Mouse (Mus musculus) layer of hippocampus, adult 18-20 months (tissue): ENCODE data around the gene Fgd1. TPM values are rescaled to one million over a fixed set of nuclear protein-coding genes. Genes with fewer than 3 reads are reported as not detected.

Source experiments
- DNase-seq, 2 experiments: peaks; one replicate each; pipeline ENCODE4 v3.0.0; 2022; ENCODE audit warnings: low spot score in 2 of 2
- total RNA-seq, 2 experiments: library from RNA; stranded (reverse); gene quantifications; 2 replicates each; pipeline ENCODE4 v1.2.3; 2021

The Fgd1 gene
- total RNA-seq, 2 experiments from 2014 or later: 16.4 to 17.5 TPM

- no peak for DNase-seq
Observed at GRCm38 (mm10) chrX:151085599-151085998, 39.6 kb downstream of the Fgd1 start.

GRCm38 (mm10) chrX:151087418-151087817, 41.5 kb downstream of the Fgd1 start:
- peak in 1 of 2 experiments; percentile 69 for DNase-seq

- peak; percentile 62 to 86 for DNase-seq
Observed at GRCm38 (mm10) chrX:151096171-151097058, 50.5 kb downstream of the Fgd1 start, which contains the start of gene Tsr2. TSS of gene Tsr2 (minus strand) at chrX:151096543.

GRCm38 (mm10) chrX:151107301-151108067, 61.5 kb downstream of the Fgd1 start:
- no peak for DNase-seq

GRCm38 (mm10) chrX:151116795-151117194, 70.8 kb downstream of the Fgd1 start:
- DNase-seq: peak; percentile 16 to 48

- no peak for DNase-seq
Observed at GRCm38 (mm10) chrX:151117432-151117831, 71.5 kb downstream of the Fgd1 start.

GRCm38 (mm10) chrX:151123933-151124332, 78.0 kb downstream of the Fgd1 start:
- DNase-seq: no peak

- DNase-seq: no peak
Observed at GRCm38 (mm10) chrX:151130493-151130892, 84.5 kb downstream of the Fgd1 start.

- DNase-seq: no peak
Observed at GRCm38 (mm10) chrX:151132785-151133184, 86.8 kb downstream of the Fgd1 start.

Other genes starting within 250 kb of the Fgd1 start
- 10 to 100 TPM; 50.9 to 51.6 TPM for gene Maged2, start 231.8 kb upstream of the Fgd1 start, total RNA-seq
- 100 to 1,000 TPM; 192 to 199 TPM for gene Gnl3l, start 28.8 kb upstream of the Fgd1 start, total RNA-seq
- 10 to 100 TPM; 76.2 to 81.0 TPM for gene Tsr2, start 50.4 kb downstream of the Fgd1 start, total RNA-seq
- 10 to 100 TPM; 41.0 to 43.4 TPM for gene Wnk3, start 151.9 kb downstream of the Fgd1 start, total RNA-seq